Mouse (Mus musculus) T-helper 2 cell (primary cell): ENCODE measurements around the gene Asna1.

ENCODE experiments used
- in situ Hi-C: fragments of 300-600 bp; cut with MboI, MseI; formaldehyde crosslinking; loops from one replicate; pipeline ENCODE4 v1.15.1; 2025; ENCODE audit warnings: high pct_unique_total_duplicates

Gene Asna1

DNA sequence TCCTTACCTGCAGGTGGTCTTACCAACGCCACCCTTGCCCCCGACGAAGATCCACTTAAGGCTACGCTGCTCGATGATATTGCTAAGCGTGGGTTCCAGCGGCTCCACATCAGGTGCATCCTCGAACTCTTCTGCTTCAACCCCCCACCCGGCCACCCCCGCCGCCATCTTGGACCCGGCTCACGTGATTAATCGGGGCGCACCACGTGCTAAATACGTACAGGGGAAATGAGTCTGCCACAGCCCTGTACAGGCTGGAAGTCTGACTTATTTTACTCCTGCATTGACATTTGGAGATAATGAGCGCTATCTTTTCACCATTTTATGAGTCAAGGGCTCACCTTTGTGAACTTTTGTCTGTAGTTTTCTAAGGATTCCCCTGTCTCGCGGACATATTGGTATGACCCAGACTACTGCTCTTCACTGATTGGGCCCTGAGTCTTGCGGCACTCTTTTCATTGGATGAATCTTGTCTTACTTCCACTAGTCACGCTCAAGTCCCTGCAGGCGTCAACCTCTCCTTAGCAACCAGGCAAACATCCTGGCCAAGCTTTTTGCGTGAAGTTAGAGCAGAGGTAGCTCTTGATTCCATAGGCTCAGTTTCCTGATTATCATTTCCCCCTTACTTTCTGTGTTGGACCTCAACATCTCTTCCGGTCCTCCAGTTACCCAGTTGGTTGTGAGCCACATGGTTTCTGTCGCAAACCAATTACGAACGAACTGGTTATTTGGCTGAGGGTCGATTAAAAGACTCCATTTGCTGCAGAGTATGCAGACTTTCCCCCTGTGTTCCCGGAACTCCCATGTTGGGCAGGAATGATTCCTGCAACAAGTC, at the start of gene Asna1:
TSS of gene Asna1 (minus strand) at position 184 of the 835 bp plus-strand sequence.
- in situ Hi-C loops = no loop called here

DNA sequence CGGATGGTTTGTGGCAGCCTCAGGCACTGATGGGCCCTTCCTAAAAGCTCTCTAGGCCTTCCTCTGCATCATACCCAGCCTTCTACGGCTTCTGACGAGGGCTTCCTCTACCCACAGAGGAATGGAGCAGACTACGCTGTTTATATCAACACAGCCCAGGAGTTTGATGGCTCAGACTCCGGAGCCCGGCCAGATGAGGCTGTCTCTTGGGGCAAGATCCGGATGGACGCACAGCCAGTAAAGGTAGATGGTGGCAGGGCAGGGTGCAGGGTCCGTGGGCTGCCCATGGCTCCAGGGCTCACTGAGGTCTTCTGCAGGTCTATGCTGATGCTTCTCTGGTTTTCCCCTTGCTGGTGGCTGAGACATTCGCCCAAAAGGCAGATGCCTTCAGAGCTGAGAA, 49.5 kb upstream of the Asna1 start:
- in situ Hi-C loops = loop anchor here (25.0 kb wide), 1 partner anchor 1813 kb away; the partner anchor contains the start of gene N4bp1

DNA sequence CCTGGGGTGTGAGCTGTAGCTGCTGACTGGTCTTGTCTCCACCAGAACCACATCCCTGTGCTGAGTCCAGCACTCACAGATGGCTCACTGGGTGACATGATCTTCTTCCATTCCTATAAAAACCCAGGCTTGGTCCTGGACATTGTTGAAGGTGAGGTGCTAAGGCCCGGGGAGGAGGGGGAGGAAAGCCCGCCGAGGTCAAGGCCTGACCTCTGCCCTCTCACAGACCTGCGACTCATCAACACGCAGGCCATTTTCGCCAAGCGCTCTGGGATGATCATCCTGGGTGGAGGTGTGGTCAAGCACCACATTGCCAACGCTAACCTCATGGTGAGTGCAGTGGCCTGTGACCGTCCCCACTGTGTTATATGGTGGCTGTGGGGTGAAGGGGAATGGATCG, 49.1 kb upstream of the Asna1 start:
- in situ Hi-C loops = no loop called here

DNA sequence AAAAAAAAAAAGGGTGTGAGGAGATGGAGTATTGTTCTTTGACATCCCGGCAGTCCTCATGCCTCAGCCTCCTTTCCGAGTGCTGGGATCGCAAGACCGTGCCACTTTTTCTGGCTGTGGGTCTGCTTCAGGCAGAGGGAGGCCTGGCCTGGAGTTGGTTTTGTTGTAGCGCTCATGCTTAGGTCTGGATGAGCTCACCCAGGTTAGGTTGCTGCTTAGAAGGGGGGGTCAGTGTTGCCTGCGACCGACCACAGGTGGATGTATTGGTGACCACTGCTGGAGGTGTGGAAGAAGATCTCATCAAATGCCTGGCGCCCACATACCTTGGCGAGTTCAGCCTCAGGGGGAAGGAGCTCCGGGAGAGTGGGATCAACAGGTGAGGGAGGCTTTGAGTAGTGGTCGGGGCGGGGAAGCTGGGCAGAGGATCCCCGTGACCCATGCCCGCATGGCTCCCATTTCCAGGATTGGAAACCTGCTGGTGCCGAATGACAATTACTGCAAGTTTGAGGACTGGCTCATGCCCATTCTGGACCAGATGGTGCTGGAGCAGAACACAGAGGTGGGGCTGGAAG, 48.0 kb upstream of the Asna1 start:
- in situ Hi-C loops = no loop called here

DNA sequence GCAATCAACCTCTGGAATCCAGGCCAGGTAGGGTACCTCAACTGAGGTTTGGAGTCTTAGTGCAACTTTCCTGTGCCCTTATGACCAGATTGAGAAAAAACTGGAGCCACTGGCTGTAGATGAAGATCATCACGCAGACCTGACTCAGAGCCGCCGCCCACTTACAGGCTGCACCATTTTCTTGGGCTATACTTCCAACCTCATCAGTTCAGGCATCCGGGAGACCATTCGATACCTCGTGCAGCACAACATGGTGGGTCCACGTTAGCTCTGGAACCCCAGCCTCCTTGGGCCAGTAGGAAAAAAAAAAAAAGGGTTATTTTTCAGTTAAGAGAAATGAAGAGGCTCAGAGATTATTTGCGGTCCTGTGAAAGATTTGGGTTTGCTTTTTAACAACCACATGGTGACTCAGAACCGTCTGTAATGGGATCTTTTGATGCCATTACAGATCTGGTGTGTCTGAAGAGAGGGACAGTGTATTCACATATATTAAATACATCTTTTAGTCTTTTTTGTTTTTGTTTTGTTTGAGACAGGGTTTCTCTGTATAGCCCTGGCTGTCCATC, 47.4 kb upstream of the Asna1 start:
- in situ Hi-C loops = no loop called here

DNA sequence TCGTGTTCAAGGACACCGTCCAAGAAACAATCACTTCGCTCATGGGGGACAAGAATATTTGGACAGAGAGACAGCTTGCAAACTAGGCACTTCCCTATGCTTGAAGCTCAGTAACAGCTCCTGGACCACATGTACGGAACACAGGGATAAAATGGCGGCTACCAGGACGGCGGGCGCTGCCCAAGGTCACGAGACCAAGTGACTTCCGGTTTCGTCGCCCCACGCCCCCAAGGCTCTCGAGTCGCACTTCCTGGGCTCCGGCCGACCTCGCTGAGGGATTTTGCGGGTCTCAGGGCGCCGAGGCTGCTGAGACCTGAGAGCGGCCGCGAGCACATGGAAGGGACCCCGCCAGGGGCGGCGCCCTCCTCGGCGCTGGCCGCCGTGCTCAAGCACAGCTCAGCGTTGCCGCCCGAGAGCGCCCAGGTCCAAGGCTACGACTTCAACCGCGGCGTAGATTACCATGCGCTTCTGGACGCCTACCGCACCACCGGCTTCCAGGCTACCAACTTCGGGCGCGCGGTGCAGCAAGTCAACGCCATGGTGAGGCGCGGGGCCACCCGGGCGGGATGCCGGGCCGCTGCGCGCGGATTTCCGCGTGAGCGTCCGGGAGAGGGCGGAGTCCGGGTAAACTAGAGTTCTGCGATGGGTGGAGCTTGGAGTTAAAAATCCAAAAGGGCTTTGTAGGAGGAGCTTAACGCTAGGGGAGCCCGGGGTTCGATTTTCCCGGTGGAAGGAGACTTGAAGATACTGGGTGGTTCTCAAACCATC, 46.6 kb upstream of the Asna1 start, which contains the start of gene Dhps:
TSS of gene Dhps (plus strand) at position 244 of the 768 bp plus-strand sequence.
- in situ Hi-C loops = no loop called here

DNA sequence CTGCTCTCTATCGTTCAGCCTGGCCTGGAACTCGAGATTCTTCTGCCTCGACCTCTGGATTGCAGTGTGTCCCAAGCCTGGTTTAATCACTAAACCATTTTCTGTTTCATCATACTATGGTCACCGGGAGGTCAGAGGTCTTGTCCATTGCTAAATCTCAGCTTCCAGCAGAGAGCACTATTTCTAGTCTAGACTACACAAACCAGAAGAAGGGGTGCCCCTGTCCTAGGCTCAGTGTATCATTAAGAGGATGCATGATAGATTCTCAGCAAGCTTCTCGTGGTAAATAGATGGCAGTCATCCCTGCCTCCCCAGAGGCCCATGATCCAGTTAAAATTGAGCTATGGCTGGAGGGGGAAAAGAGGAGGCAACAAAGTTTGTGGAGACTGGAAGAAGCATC, 46.0 kb upstream of the Asna1 start:
- in situ Hi-C loops = no loop called here

DNA sequence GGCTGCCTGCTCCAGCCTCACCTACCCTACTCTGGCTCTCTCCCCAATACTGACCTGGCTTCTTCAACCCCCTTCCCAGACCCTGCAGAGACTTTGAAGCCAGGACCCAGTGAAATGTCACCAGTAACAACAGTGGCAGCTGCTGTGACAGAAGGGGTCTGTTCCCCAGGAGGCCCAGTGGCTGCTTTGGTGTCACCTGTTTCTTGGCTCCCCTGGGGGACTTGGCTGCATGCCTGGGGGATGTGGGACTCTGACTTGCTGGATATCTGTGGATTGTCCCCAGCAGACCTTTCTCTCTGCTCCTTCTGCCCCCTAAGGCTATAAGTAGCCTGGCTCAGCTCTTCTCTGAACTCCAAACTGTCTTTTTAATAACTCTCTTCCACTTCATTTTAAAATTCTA, 42.9 kb upstream of the Asna1 start, which contains the start of gene Gm5741:
TSS of gene Gm5741 (minus strand) at position 1 of the 400 bp plus-strand sequence.
- in situ Hi-C loops = no loop called here

DNA sequence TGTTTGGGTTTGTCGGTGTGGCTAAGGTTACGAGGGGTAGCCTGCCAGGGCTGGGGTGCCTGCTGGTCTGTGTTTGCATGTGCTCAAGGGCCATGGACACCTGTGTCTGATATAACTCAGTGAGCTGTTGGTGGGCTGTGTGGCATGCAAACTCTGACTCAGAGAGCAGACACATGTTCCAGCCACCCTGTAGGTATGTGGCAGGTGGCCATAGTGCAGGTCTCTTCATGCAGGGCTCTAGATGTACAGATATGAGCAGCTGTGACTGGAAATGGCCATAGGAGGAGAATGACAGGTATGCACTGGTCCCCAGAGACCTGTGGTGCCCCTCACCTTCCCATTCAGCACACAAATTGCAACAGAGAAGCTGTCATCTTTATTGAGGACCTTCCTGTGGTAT, 42.1 kb upstream of the Asna1 start:
- in situ Hi-C loops = no loop called here

DNA sequence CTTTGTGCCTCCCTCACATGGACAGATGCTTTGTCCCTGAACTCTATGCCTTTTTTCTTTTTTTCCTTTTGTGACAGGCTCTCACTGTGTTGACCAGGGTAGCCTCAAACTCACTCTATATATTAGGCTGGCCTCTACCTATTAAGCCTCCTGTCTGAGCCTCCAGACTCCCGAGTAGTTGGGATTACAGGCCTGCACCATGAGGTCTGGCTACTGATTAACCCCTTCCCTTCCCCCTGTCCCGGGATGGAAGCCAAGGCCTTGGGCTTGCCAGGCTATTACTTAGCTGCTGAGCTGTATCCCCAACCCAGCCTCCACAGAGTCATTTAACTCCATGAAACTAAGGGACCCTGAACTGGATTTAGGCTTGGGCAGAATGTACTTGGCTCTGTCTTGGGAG, 40.1 kb upstream of the Asna1 start:
- in situ Hi-C loops = no loop called here

DNA sequence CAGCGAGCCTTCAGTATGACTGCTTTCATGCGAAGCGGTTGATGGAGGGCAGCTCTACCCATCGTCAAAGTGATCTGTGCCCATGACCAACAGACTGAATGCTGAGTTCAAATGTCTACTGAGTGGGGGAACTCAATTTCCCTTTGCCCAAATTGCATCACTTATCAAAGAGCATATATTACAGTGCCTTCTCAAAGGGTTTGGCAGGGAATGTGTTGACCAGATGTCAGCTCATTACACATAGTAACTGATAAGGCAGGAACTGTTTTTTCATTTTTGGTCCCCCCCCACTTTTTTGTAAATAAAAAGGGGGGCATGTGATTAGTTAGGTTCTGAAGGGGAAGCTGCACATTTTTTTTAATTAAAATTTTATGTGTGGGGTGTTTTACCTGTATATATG, 37.5 kb upstream of the Asna1 start:
- in situ Hi-C loops = loop anchor here (5.0 kb wide), 1 partner anchor 95 kb away; the partner anchor contains the start of genes Gm49661, Prdx2 and Rnaseh2a

DNA sequence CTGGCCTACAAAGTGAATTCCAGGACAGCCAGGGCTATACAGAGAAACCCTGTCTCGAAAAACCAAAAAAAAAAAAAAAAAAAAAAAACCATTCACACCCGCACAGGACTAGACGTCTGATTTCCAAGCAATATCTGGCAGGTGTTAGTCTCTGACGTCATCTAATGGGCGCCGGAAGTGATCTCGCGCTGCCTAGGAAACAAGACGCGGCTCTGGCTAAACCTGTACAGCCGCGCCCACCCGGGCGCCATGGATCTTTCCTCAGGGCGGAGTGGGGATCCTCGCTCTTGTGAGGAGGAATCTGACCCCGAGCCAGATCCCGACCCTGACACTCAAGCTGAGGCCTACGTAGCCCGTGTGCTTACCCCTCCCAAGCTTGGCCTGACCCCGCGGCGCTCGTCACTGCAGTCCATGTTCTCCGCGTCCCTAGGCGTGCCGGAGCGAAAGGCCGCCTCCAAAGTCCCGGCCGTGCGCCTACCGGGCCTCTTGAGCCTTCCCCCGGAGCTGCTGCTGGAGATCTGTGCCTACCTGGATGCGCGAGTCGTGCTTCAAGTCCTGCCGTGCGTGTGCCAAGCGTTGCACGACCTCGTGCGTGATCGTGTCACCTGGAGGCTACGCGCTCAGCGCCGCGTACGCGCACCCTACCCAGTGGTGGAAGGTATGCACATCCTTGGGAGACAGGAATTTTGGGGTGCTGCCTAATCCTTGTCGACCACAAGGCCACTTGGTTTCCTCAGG, 35.0 kb upstream of the Asna1 start, which contains the start of gene Fbxw9:
TSS of gene Fbxw9 (plus strand) at position 177 of the 738 bp plus-strand sequence.
- in situ Hi-C loops = loop anchor here (5.0 kb wide), 1 partner anchor 93 kb away; the partner anchor contains the start of genes Gm49661, Prdx2 and Rnaseh2a

DNA sequence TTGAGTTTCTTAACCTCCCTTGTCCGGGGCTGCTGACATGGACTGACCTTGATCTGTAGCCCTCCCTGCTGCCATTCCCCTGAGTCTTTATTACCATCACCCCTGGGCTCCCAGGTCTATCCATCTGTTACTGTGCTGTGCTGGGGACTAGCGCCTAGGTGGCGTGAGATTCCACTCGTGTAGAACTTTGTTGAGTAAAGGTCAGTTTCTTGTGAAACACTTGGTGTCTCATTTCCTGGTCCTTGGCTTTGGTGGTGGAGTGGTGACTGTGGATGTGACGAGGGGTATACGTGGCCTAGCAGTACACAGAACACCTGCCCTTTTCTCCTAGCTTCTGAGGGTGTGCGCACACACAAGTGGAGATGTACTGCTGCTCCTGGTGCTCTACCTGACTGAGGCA, 32.3 kb upstream of the Asna1 start:
- in situ Hi-C loops = no loop called here

DNA sequence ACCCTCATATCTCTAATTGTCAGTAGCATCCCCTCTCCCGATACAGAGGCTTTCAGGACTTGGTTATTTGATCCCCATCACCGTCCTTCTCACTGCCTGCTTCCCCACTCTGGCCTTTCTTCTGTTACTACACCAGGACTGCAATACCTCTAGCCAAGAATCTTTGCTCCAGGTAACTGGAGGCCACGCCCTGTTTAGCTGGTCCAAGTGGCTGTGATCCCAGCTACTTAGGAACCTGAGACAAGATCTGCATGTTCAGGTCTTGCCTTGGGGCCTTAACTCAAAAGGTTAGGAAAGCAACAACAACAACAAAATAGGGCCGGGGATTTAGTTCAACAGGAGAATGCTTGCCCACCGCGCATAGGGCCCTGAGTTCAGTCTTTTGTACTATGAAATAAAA, 18.5 kb upstream of the Asna1 start:
- in situ Hi-C loops = no loop called here

DNA sequence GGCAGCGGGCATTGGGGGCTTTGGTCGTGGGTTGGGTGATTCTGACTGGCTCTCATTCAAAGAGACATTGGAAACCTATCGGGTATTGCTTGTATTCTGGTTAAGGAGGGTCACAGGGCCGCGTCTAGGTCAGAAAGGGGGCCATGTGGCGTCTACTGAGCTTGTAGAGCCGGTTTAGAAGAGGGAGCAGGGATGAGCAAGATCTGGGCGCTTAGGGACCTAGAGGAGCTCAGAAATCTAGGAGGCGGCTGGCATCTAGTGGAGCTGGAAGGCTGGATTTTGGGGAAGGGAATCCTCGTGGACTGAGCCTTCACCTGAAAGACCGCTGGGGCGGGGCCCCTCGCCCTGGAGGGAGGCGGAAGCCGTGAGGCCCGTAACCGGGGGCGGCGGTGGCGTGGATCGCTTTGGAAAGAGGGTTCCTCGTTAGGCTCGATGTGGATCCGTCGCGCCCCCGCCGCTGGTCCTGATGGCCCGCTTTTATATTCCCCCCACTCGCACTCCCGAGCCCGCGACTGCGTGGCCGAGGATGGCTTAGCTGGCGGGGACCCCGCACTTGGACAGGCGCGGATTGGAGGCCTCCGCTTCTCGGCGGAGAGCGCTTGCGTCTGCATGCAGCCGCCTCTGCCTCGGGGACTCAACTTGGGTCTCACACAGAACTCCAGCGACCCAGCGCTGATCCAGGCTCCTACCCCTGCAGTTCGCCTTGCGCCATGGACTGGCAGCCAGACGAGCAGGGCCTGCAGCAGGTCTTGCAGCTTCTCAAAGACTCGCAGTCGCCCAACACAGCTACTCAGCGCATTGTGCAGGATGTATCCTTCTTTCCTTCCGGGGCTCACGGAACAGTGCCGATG, 12.8 kb upstream of the Asna1 start:
- in situ Hi-C loops = no loop called here

DNA sequence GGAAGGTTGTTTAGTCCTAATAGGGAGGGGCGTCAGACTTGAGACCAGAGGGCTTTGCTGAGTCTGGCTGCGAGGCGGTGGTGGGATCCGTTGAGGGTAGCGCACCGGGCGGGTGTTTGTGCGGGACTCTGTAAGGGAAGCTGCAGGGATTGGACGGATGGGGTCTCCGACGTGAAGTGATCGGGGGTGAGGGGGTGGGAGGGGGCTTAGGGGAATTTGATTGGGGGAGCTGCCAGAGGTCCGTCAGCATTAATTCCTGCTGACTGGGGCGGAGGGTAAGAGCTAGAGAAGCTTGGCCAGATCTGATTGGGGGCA, 12.2 kb upstream of the Asna1 start:
- in situ Hi-C loops = no loop called here

DNA sequence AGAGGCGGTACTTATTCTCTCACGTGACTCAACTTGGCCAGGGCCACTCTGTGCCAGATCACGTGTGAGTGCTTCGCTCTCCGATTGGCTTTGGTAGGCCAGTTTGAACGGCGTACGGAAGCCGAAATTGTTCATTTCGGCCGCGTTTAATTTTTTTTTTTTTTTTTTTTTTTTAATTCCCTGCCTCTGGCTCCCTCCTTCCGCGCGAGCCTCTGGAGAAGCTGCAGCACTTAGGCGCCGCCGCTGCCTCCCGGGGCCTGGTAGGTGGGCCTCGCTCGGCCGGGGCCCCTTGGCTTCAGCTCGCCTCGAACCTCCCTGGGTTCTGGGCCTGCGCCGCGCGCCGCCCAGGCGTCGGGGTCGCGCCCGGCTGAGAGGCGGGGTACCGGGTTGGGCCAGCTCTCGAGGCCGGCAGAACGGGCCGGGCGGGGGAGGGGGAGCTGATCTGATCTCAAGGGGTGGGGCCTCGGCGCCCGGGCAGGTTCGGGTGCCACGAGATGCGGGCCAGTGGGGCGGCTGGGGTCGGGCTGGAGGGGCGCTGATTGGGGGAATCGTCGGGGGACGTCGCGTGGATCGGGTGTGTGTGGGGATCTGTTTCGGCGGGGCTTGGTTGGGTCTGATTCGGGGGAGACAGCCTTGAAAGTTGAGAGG, 11.8 kb upstream of the Asna1 start, which contains the start of gene Tnpo2:
TSS of gene Tnpo2 (plus strand) at position 198 of the 648 bp plus-strand sequence.
- in situ Hi-C loops = no loop called here

DNA sequence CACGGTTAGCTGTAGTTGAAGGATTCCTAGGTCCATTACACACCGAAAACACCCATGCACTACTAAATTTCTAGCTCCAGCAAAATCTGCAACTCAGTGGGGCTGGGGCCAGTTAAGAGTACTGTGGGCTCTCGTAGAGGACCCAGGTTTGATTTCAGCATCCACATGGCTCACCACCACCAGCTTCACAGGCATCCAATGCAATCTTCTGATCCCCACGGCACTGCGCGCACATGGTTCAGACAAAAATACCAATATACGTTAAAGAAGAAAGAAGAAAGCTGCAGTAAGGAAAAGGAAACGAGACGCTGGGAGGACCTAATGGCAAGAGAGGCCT, 11.3 kb upstream of the Asna1 start:
- in situ Hi-C loops = no loop called here

DNA sequence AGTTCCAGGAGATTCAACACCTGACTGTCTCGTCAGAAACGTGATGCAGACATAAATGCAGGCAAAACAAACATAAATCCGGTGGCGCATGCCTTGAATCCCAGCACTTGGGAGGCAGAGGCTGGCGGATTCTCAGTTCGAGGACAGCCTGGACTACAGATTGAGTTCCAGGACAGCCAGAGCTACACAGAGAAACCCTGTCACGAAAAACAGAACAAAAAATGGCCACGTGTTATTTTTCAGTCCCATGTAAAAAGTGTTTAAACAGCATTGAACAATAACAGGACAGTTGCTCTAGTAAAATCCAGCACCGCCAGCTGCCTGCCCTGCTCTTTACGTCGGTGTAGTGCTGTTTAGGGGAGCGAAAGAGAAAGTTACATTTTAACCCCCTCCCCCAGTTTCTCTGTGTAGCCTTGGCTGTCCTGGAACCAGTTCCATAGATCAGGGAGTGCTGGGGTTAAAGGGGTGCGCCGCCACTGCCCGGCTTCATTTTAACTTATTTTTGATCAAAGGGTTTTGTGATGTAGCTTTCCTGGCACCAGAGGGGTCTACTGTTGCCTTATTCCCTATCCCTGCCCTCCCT, 10.7 kb upstream of the Asna1 start:
- in situ Hi-C loops = no loop called here
